ENCODE assay signal across 17 mouse cellular contexts in genomic region chr6:116371500-116371899, GRCm38 (mm10).
"Had no signal": no experiment of that assay in that cellular context is flagged by ENCODE, and none has a peak within 500 bp of the region (broad histone marks: within the 10 kb centered on the region; RNA-seq: fewer than 3 reads in every experiment).

No protein-coding gene starts in this region.

- DNase-seq: kidney, adult 18-20 months; kidney, adult 9 months; kidney, postnatal 25 days; layer of hippocampus, postnatal 36 days; lung, postnatal 14 days; lung, postnatal 4 days; right cerebral cortex, adult 18-20 months; right cerebral cortex, postnatal 14 days; right cerebral cortex, postnatal 4 days; thymus, adult 18-20 months; thymus, postnatal 36 days had no signal

- H3K4me3 ChIP-seq: left cerebral cortex, adult 2 months had no signal

- H3K4me2 ChIP-seq: midbrain, embryonic 11.5 days had no signal

- H3K9ac ChIP-seq: liver, embryonic 14.5 days had no signal

- ATAC-seq: hindbrain, postnatal 0 days; inflammation-experienced regulatory T-cells, adult 6 months had no signal

- H3K27ac ChIP-seq: hindbrain, postnatal 0 days; kidney, postnatal 0 days; left cerebral cortex, adult 2 months; liver, embryonic 14.5 days had no signal
